1 mouse cellular context compared by ENCODE assay signal in the genomic region with DNA sequence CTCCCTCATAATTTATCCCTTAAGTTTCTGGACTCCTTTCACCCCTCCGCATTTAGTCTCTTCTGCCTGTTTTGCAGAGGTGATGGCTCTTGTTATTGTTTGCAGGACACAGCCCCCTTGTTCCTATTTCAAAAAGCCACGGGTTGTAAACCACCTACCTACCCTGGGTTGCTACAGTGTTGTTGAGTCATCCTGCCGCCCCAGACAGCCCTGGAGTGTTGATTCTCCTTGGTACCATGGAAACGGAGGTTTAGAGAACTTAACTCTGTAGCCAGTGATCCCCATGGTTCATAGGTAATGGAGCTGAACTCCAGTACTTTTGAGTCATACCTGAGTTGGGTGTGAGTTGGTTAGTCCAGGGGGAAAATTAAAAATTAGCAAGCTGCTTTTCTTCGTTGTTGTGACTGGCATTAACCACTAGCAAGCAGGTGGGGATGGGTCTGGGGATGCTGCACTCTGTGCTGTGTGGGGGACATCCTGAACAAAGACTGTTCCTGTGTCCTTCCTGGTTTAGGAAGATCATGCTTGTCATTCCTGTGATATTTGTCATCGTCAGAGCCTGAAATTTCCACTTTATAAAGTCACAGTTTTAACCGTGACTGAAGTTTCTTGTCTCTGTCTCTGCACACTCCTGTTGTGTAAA.
TF ChIP-seq lines count a peak whose summit lies in the region.

No protein-coding gene starts in this region.

TF ChIP-seq in CH12.LX, 34 proteins besides CTCF, POLR2A, EP300 and RAD21 (continued from another document):
- TF ChIP-seq CHD1 (IDR thresholded peaks at IDR 0.05; ENCODE audit: low read depth, low read length) = 0 out of 2 replicates have a peak, but pooled peaks have one; percentile 26
- 0 out of 2 replicates have a peak, but pooled peaks have one; percentile 7 for TF ChIP-seq TBP (conservative IDR thresholded peaks at IDR 0.05; ENCODE audit: low read depth, low read length)
- TF ChIP-seq ELF1 (IDR thresholded peaks at IDR 0.05; ENCODE audit: low read depth, low read length) = no peak
TF ChIP-seq in CH12.LX: peak in this region for 6.
